8 mouse cellular contexts compared by ENCODE assay signal in genomic region chr8:83652030-83652743, GRCm38 (mm10). TPM values are rescaled to one million over a fixed set of nuclear protein-coding genes. Genes with fewer than 3 reads are reported as not detected.
DNase-seq lines count a peak whose midpoint lies in the region; ATAC-seq and TF ChIP-seq lines count a peak whose summit lies in the region.

Gene Gipc1 (plus strand): TSS chr8:83652677.

- WGBS in forebrain, embryonic 11.5 days: 4% methylated on average over 49 of the region's 50 CpGs
- 5% methylated on average over 50 of the region's 50 CpGs for WGBS in heart, embryonic 16.5 days
- WGBS in liver, embryonic 15.5 days (ENCODE audit: insufficient replicate concordance): 4% methylated on average over 50 of the region's 50 CpGs
- 5% methylated on average over 50 of the region's 50 CpGs for WGBS in neural tube, embryonic 12.5 days

- H3K79me2 ChIP-seq in CH12.LX (replicated peaks; ENCODE audit: control insufficient read depth, extremely low read depth, insufficient read depth, poor library complexity, severe bottlenecking): no peaks in the 10 kb centered on the region

- peaks cover 2 to 33% of the 10 kb centered on the region in 2 experiments; a peak in 3 of 4 replicates for H3K4me1 ChIP-seq in CH12.LX (ENCODE audit: control insufficient read depth in 1 of 2, insufficient read depth in 2 of 2)
- H3K4me1 ChIP-seq in forebrain, embryonic 11.5 days (replicated peaks; ENCODE audit: control insufficient read depth, insufficient read depth, low read length): peaks cover 7% of the 10 kb centered on the region; the same call in 1 of the 2 replicates
- peaks cover 20% of the 10 kb centered on the region for H3K4me1 ChIP-seq in heart, embryonic 16.5 days (ENCODE audit: control insufficient read depth, insufficient read depth, low read length)
- peaks cover 50% of the 10 kb centered on the region for H3K4me1 ChIP-seq in liver, embryonic 15.5 days (replicated peaks)
- H3K4me1 ChIP-seq in neural tube, embryonic 12.5 days: peaks cover 14% of the 10 kb centered on the region

- peak; percentile 97 for ATAC-seq in forebrain, embryonic 11.5 days (replicated peaks; ENCODE audit: low FRiP score)
- ATAC-seq in heart, embryonic 16.5 days (replicated peaks; ENCODE audit: extremely low read depth, insufficient read depth, low FRiP score): peak; percentile 94
- ATAC-seq in liver, embryonic 15.5 days (ENCODE audit: insufficient read depth): peak; percentile 94
- ATAC-seq in neural tube, embryonic 12.5 days (ENCODE audit: low FRiP score, low read depth): peak; percentile 96

- in situ Hi-C loops in CH12.LX (cut with MboI; ENCODE audit: low pct_ligation_motif_present, low pct_unique_long_range_greater_than_20kb, low sequenced_read_pairs): no loop called here

- peak within 1 kb of the TSS; percentile 92 for H3K4me2 ChIP-seq in CH12.LX (ENCODE audit: insufficient read depth, low read depth, poor library complexity, severe bottlenecking)
- H3K4me2 ChIP-seq in forebrain, embryonic 11.5 days (ENCODE audit: low read depth, low read length, severe bottlenecking): peak within 1 kb of the TSS; percentile 96
- H3K4me2 ChIP-seq in heart, embryonic 16.5 days (ENCODE audit: low read depth, low read length): peak within 1 kb of the TSS; percentile 94
- peak within 1 kb of the TSS; percentile 91 for H3K4me2 ChIP-seq in liver, embryonic 15.5 days
- peak within 1 kb of the TSS; percentile 94 for H3K4me2 ChIP-seq in neural tube, embryonic 12.5 days (replicated peaks)

- H3K9me3 ChIP-seq in CH12.LX (replicated peaks; ENCODE audit: low read length): peaks cover 33% of the 10 kb centered on the region
- H3K9me3 ChIP-seq in forebrain, embryonic 11.5 days (ENCODE audit: control insufficient read depth, low read length): no peaks in the 10 kb centered on the region
- H3K9me3 ChIP-seq in heart, embryonic 16.5 days (replicated peaks; ENCODE audit: control insufficient read depth, low read length): no peaks in the 10 kb centered on the region
- no peaks in the 10 kb centered on the region for H3K9me3 ChIP-seq in liver, embryonic 15.5 days (replicated peaks)
- H3K9me3 ChIP-seq in neural tube, embryonic 12.5 days: no peaks in the 10 kb centered on the region; the same call in 1 of the 2 replicates

- DNase-seq in CH12.LX (ENCODE audit: extremely low read depth): peak; percentile 96
- DNase-seq in c-Kit-positive CD71-positive TER-119-negative erythroid progenitor cells, embryonic 14.5 days (ENCODE audit: low read depth): peak; percentile 97
- DNase-seq in forebrain, embryonic 11.5 days (ENCODE audit: low spot score): peak; percentile 98
- DNase-seq in kidney, postnatal 36 days: peak; percentile 96 to 97
- peak; percentile 99 for DNase-seq in telencephalon, adult 2 months (ENCODE audit: low read depth, low spot score)

- no peak within 1 kb of the TSS for H3K27ac ChIP-seq in CH12.LX (ENCODE audit: insufficient read depth, low read depth)
- peak within 1 kb of the TSS; percentile 92 for H3K27ac ChIP-seq in forebrain, embryonic 11.5 days (ENCODE audit: low read depth, low read length)
- peak within 1 kb of the TSS; percentile 84 for H3K27ac ChIP-seq in heart, embryonic 16.5 days (ENCODE audit: low read length)
- H3K27ac ChIP-seq in liver, embryonic 15.5 days (replicated peaks): peak within 1 kb of the TSS; percentile 86
- H3K27ac ChIP-seq in neural tube, embryonic 12.5 days: peak within 1 kb of the TSS; percentile 50

- peaks cover 4% of the 10 kb centered on the region for H3K27me3 ChIP-seq in CH12.LX (replicated peaks)
- H3K27me3 ChIP-seq in forebrain, embryonic 11.5 days (ENCODE audit: control insufficient read depth, insufficient read depth, low read length): no peaks in the 10 kb centered on the region
- H3K27me3 ChIP-seq in heart, embryonic 16.5 days (ENCODE audit: control insufficient read depth, insufficient read depth, low read length): no peaks in the 10 kb centered on the region
- peaks cover 4% of the 10 kb centered on the region; the same call in 1 of the 2 replicates for H3K27me3 ChIP-seq in liver, embryonic 15.5 days
- no peaks in the 10 kb centered on the region for H3K27me3 ChIP-seq in neural tube, embryonic 12.5 days (replicated peaks)

- no peak for TF ChIP-seq RAD21 in CH12.LX (IDR thresholded peaks at IDR 0.05; ENCODE audit: low read depth, low read length)

- TF ChIP-seq CTCF in CH12.LX (conservative IDR thresholded peaks at IDR 0.05 in 1 of 2, IDR thresholded peaks at IDR 0.05 in 1 of 2; ENCODE audit: low read depth in 2 of 2, low read length in 2 of 2): no peak

- H3K9ac ChIP-seq in CH12.LX (ENCODE audit: insufficient read depth, low read depth): peak within 1 kb of the TSS; percentile 91
- peak within 1 kb of the TSS; percentile 87 for H3K9ac ChIP-seq in forebrain, embryonic 11.5 days (ENCODE audit: low read length)
- peak within 1 kb of the TSS; percentile 96 for H3K9ac ChIP-seq in heart, embryonic 16.5 days (ENCODE audit: low read length)
- peak within 1 kb of the TSS; percentile 95 for H3K9ac ChIP-seq in liver, embryonic 15.5 days
- peak within 1 kb of the TSS; percentile 75 for H3K9ac ChIP-seq in neural tube, embryonic 12.5 days

- dilution Hi-C loops in CH12.LX (cut with MboI; ENCODE audit: extremely low pct_ligation_motif_present, extremely low pct_unique_long_range_greater_than_20kb, low sequenced_read_pairs): no loop called here

- TF ChIP-seq POLR2A in CH12.LX (IDR thresholded peaks at IDR 0.05; ENCODE audit: low read depth, low read length): peak; percentile 80

- no peak for TF ChIP-seq EP300 in CH12.LX (IDR thresholded peaks at IDR 0.05; ENCODE audit: low read length)

- H3K4me3 ChIP-seq in CH12.LX (replicated peaks in 1 of 3; ENCODE audit: low read depth in 2 of 3, low read length in 2 of 3, poor library complexity in 1 of 3): peak within 1 kb of the TSS; percentile 73 to 97 (median 84)
- peak within 1 kb of the TSS; percentile 88 for H3K4me3 ChIP-seq in forebrain, embryonic 11.5 days (ENCODE audit: low read depth, low read length)
- peak within 1 kb of the TSS; percentile 92 for H3K4me3 ChIP-seq in heart, embryonic 16.5 days (ENCODE audit: low read length)
- H3K4me3 ChIP-seq in liver, embryonic 15.5 days (replicated peaks): peak within 1 kb of the TSS; percentile 89
- H3K4me3 ChIP-seq in neural tube, embryonic 12.5 days: peak within 1 kb of the TSS; percentile 87

- peaks cover 0 to 9% of the 10 kb centered on the region in 2 experiments for H3K36me3 ChIP-seq in CH12.LX (replicated peaks in 1 of 2; ENCODE audit: control insufficient read depth in 1 of 2, insufficient read depth in 1 of 2, low read length in 1 of 2)
- H3K36me3 ChIP-seq in forebrain, embryonic 11.5 days (ENCODE audit: control insufficient read depth, insufficient read depth, low read length): no peaks in the 10 kb centered on the region
- H3K36me3 ChIP-seq in heart, embryonic 16.5 days (ENCODE audit: control insufficient read depth, insufficient read depth): no peaks in the 10 kb centered on the region; the same call in 1 of the 2 replicates
- H3K36me3 ChIP-seq in liver, embryonic 15.5 days (replicated peaks): no peaks in the 10 kb centered on the region
- 0 out of 2 replicates have a peak, but pooled peaks cover 3% of the 10 kb centered on the region for H3K36me3 ChIP-seq in neural tube, embryonic 12.5 days

TF ChIP-seq in CH12.LX, 34 proteins besides CTCF, POLR2A, EP300 and RAD21:
- TF ChIP-seq TCF12 (IDR thresholded peaks at IDR 0.05; ENCODE audit: low read depth, low read length) (peak; percentile 56), ETS1 (conservative IDR thresholded peaks at IDR 0.05; ENCODE audit: low read depth, low read length) (no peak), HCFC1 (IDR thresholded peaks at IDR 0.05; ENCODE audit: low read depth, low read length) (peak; percentile 66), CHD2 (IDR thresholded peaks at IDR 0.05; ENCODE audit: low read length) (peak; percentile 88), NRF1 (IDR thresholded peaks at IDR 0.05; ENCODE audit: low read depth, low read length) (peak; percentile 64), CHD1 (IDR thresholded peaks at IDR 0.05; ENCODE audit: low read depth, low read length) (peak; percentile 99), NELFE (IDR thresholded peaks at IDR 0.05; ENCODE audit: low read depth, low read length) (peak; percentile 55), ZNF384 (IDR thresholded peaks at IDR 0.05; ENCODE audit: low read depth, low read length) (no peak), ZMIZ1 (IDR thresholded peaks at IDR 0.05; ENCODE audit: low read depth, low read length) (peak; percentile 62; the same call in 1 of the 2 replicates), KAT2A (IDR thresholded peaks at IDR 0.05; ENCODE audit: insufficient replicate concordance, low read length) (peak; percentile 82; the same call in 1 of the 2 replicates), TBP (conservative IDR thresholded peaks at IDR 0.05; ENCODE audit: low read depth, low read length) (0 out of 2 replicates have a peak, but pooled peaks have one; percentile 51), MAZ (IDR thresholded peaks at IDR 0.05; ENCODE audit: low read depth, low read length) (peak; percentile 81; the same call in 1 of the 2 replicates), ZKSCAN1 (IDR thresholded peaks at IDR 0.05; ENCODE audit: borderline replicate concordance, low read depth, low read length) (no peak), IRF4 (IDR thresholded peaks at IDR 0.05; ENCODE audit: low read depth, low read length) (peak; percentile 44; the same call in 1 of the 2 replicates), ELF1 (IDR thresholded peaks at IDR 0.05; ENCODE audit: low read depth, low read length) (peak; percentile 68), SIN3A (IDR thresholded peaks at IDR 0.05; ENCODE audit: low read length) (peak; percentile 17; the same call in 1 of the 2 replicates), RCOR1 (conservative IDR thresholded peaks at IDR 0.05; ENCODE audit: low read depth, low read length) (no peak), USF1 (IDR thresholded peaks at IDR 0.05; ENCODE audit: low read depth, low read length) (peak; percentile 49), JUND (conservative IDR thresholded peaks at IDR 0.05; ENCODE audit: low read depth, low read length) (no peak)

RNA-seq across cellular contexts. Expression of gene Gipc1, which starts in this region (rescaled TPM):
- 21.2 and 25.8 TPM in 2 replicates for total RNA-seq in CH12.LX (2012; rRNA removed)
- total RNA-seq in CH12.LX (2014; rRNA removed): 21.0 and 24.4 TPM in 2 replicates
- 22.6 and 24.2 TPM in 2 replicates for polyA plus RNA-seq in CH12.LX (2012; ENCODE audit: insufficient read length, low read depth)
- polyA plus RNA-seq in forebrain, embryonic 11.5 days (2014; fragmentation: Nextera tagmentation; extraction: Ambion mirVana): 217 and 231 TPM in 2 replicates
- polyA plus RNA-seq in heart, embryonic 16.5 days (2015; fragmentation: Nextera tagmentation; extraction: Ambion mirVana): 135 and 146 TPM in 2 replicates
- polyA plus RNA-seq in liver, embryonic 15.5 days (2015; fragmentation: Nextera tagmentation; extraction: Ambion mirVana): 49.8 and 50.8 TPM in 2 replicates
- polyA plus RNA-seq in neural tube, embryonic 12.5 days (2016; fragmentation: Nextera tagmentation; extraction: Ambion mirVana): 182 and 186 TPM in 2 replicates
